Comparison of ENCODE assay signal across 18 mouse cellular contexts in genomic region chr14:60666252-60666651, GRCm38 (mm10). TPM values are rescaled to one million over a fixed set of nuclear protein-coding genes. Genes with fewer than 3 reads are reported as not detected.
A peak's percentile ranks its signal among the peaks of the same experiment; 100 is the strongest.
DNase-seq lines count a peak whose midpoint lies in the region; ATAC-seq and TF ChIP-seq lines count a peak whose summit lies in the region.
"Had no signal": no experiment of that assay in that cellular context is flagged by ENCODE, and none has a peak within 500 bp of the region (broad histone marks: within the 10 kb centered on the region; RNA-seq: fewer than 3 reads in every experiment).

No protein-coding gene starts in this region.

- intact Hi-C loops in gastrocnemius, adult 2 months (cut with DNase I) = no loop called here

- peaks cover 34% of the 10 kb centered on the region for H3K4me1 ChIP-seq in kidney, embryonic 16.5 days (ENCODE audit: insufficient read depth, low read length)

- H3K36me3 ChIP-seq in kidney, embryonic 16.5 days (ENCODE audit: insufficient read depth, low read length) = no peaks in the 10 kb centered on the region
- H3K36me3 ChIP-seq: hindbrain, embryonic 12.5 days; limb, embryonic 12.5 days had no signal

- no peak for TF ChIP-seq CTCF in gastrocnemius, adult 2 months (IDR thresholded peaks at IDR 0.05)

- WGBS in kidney, embryonic 16.5 days = 39% methylated on average over 7 of the region's 7 CpGs

- H3K27ac ChIP-seq in kidney, embryonic 16.5 days (ENCODE audit: low read length) = no peak overlapping the region
- H3K27ac ChIP-seq in gastrocnemius, adult 2 months = no peak overlapping the region
- H3K27ac ChIP-seq: forebrain, embryonic 12.5 days; hindbrain, embryonic 12.5 days; limb, embryonic 12.5 days; midbrain, embryonic 10.5 days; neural tube, embryonic 12.5 days had no signal

- H3K27me3 ChIP-seq in kidney, embryonic 16.5 days (ENCODE audit: insufficient read depth, low read length) = no peaks in the 10 kb centered on the region
- H3K27me3 ChIP-seq: forebrain, embryonic 12.5 days; hindbrain, embryonic 12.5 days; limb, embryonic 12.5 days; neural tube, embryonic 12.5 days had no signal

- ATAC-seq in kidney, embryonic 16.5 days (ENCODE audit: low FRiP score, low TSS enrichment) = peak; percentile 24; the same call in 1 of the 2 replicates
- ATAC-seq in activated CD4-positive, CD25-positive, alpha-beta regulatory T cell, adult 4 months = peak; percentile 72

- no peak overlapping the region for H3K4me3 ChIP-seq in kidney, embryonic 16.5 days (ENCODE audit: low read length)
- H3K4me3 ChIP-seq in gastrocnemius, adult 2 months = no peak overlapping the region
- H3K4me3 ChIP-seq: forebrain, embryonic 12.5 days; hindbrain, embryonic 12.5 days; limb, embryonic 12.5 days; midbrain, embryonic 10.5 days; neural tube, embryonic 12.5 days had no signal

- no peak overlapping the region for H3K4me2 ChIP-seq in kidney, embryonic 16.5 days (replicated peaks; ENCODE audit: low read depth, low read length)
- H3K4me2 ChIP-seq: forebrain, embryonic 12.5 days; heart, embryonic 11.5 days; hindbrain, embryonic 12.5 days; limb, embryonic 12.5 days; lung, embryonic 14.5 days; neural tube, embryonic 12.5 days had no signal

- no peaks in the 10 kb centered on the region for H3K9me3 ChIP-seq in kidney, embryonic 16.5 days (ENCODE audit: low read length)
- H3K9me3 ChIP-seq: forebrain, embryonic 12.5 days; hindbrain, embryonic 12.5 days; limb, embryonic 12.5 days; midbrain, embryonic 10.5 days; neural tube, embryonic 12.5 days had no signal

- no peak for DNase-seq in kidney, postnatal 36 days
- DNase-seq in naive thymus-derived CD4-positive, alpha-beta T cell, adult 2 months (ENCODE audit: low read depth) = peak; percentile 63
- DNase-seq in thymus, postnatal 36 days = peak; percentile 35 to 45
- no peak for DNase-seq in gastrocnemius, adult 2 months
- no peak for DNase-seq in cerebellum, postnatal 14 days
- DNase-seq in adrenal gland, postnatal 10 days = no peak
- DNase-seq: adrenal gland, adult 2 months; cerebellum, postnatal 36 days; lung, embryonic 14.5 days; right cerebral cortex, adult 18-20 months had no signal

- H3K9ac ChIP-seq in kidney, embryonic 16.5 days (replicated peaks; ENCODE audit: low read length) = no peak overlapping the region
- H3K9ac ChIP-seq: forebrain, embryonic 12.5 days; hindbrain, embryonic 12.5 days; limb, embryonic 12.5 days; lung, embryonic 14.5 days; neural tube, embryonic 12.5 days had no signal

RNA-seq across cellular contexts. Expression of gene Spata13, which starts 32.5 kb away (rescaled TPM):
- 67.5 and 68.1 TPM in 2 replicates for polyA plus RNA-seq in kidney, embryonic 16.5 days (2015; fragmentation: Nextera tagmentation; extraction: Ambion mirVana)
- polyA plus RNA-seq in activated CD4-positive, CD25-positive, alpha-beta regulatory T cell, adult 4 months (2017; shearing (Covaris generic)) = 100 to 1,000 TPM in 1 of 2 experiments, 10 to 100 TPM in 1; 85.7 to 107 TPM
- total RNA-seq in gastrocnemius, adult 2 months (2021) = 1 to 10 TPM; 3.8 to 4.3 TPM
- 100 to 1,000 TPM in 1 of 2 experiments, 10 to 100 TPM in 1; 79.0 to 103 TPM for total RNA-seq in adrenal gland, postnatal 10 days (2021)

Comparison
In these comparisons a context has a peak if more than half of its experiments do, and no peak if none do; other contexts are left out.
1. DNase-seq: peak in naive thymus-derived CD4-positive, alpha-beta T cell, adult 2 months (single experiment) and thymus, postnatal 36 days (2 of 2); none in kidney, postnatal 36 days (0 of 2), gastrocnemius, adult 2 months (single experiment), cerebellum, postnatal 14 days (0 of 2) and adrenal gland, postnatal 10 days (single experiment).
2. RNA of gene Spata13, which starts 32.5 kb away (total RNA-seq): 79.0 to 103 TPM in adrenal gland, postnatal 10 days; 3.8 to 4.3 TPM in gastrocnemius, adult 2 months; every median in the first group is over 10 times any median in the second.